Mouse (Mus musculus) kidney, adult 10 weeks (tissue): ENCODE data around the gene A930002H24Rik. TPM values are rescaled to one million over a fixed set of nuclear protein-coding genes. Genes with fewer than 3 reads are reported as not detected.

Experiments used
- polyA plus RNA-seq: library from polyadenylated mRNA; stranded (reverse); fragments of 350-450 nt; fragmentation: Illumina TruSeq; extraction: RNeasy Lipid Tissue Mini Kit (QIAGEN cat#74804); gene quantifications from one replicate; pipeline ENCODE4 v1.2.3, GENCODE M21; 2014; ENCODE audit warnings: low read depth, low replicate concordance

The A930002H24Rik gene
- polyA plus RNA-seq: not detected

DNA sequence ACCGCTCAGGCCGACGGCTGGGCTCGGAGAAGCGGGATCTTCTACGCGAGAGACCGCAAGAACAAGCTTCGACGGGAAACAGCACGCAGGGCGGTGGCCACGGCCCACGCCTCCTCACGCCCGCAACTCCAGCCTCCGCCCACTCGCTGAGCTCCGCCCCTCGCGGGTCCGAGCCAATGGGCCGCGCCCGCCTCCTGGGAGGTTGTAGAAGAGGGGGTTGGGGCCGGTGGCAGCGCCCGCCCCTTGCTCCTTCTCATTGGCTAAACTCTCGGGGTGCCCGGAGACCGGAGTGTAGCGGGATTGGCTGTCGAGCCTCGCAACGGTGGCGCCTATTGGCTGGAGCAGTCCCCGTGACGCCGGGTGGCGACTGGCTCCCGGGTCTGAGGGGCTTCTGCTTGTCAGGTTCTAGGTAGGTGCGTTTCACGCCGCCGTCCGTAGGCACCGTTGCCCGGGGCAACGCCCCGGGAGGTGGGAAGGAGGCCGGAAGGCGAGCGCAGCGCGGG is at the start of gene A930002H24Rik:
Gene A930002H24Rik, minus strand, starts transcription at position 145 of the 503 bp plus-strand sequence.

DNA sequence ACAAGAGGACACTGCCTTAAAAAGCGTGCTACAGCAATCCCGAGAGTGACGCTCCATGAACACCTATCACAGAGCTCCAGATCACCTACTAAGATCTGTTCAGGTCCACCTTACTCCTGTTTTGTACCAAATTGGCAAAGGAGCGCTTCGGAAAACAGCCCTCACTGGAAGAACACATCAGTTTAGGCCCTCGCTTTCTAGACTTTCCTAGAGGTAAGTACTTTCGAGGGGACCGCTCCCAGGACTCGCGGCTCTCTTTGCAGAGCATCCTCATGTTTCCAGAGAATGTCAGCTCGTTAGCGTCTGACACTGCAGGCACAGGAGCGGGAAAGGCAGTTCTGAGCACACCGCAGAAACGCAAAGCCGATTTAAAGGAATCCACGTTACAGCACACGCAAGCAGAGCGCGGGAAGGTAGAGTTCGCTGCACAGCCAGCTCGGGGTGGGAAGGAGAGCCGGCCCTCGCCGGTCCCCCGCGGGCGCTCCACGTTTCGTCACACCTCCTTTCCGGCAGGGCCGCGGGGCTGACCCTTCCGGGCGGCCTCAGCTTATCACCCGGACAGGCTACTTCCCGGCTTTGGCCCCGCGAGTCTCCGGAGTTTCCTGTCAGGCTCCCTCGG is 470 bp downstream of the A930002H24Rik start, which contains the start of gene Fer:
Gene Fer, plus strand, starts transcription at position 51 of the 619 bp plus-strand sequence.

Other genes starting within 250 kb of the A930002H24Rik start
- 19.0 TPM for gene Fer, start 729 bp downstream of the A930002H24Rik start, polyA plus RNA-seq